Mouse (Mus musculus) CD4-positive, CD25-positive, alpha-beta regulatory T cell, adult 2 months (primary cell): ENCODE results near the gene Cplx2.
A peak's percentile ranks its signal among the peaks of the same experiment; 100 is the strongest.

Experiments used
- DNase-seq: peaks from one replicate; pipeline ENCODE4 v3.0.0-alpha.2; 2012; ENCODE audit warnings: low read depth, low spot score

Cplx2 gene

GRCm38 (mm10) chr13:54367758-54368157, 3.4 kb upstream of the Cplx2 start:
- no peak for DNase-seq

DNA sequence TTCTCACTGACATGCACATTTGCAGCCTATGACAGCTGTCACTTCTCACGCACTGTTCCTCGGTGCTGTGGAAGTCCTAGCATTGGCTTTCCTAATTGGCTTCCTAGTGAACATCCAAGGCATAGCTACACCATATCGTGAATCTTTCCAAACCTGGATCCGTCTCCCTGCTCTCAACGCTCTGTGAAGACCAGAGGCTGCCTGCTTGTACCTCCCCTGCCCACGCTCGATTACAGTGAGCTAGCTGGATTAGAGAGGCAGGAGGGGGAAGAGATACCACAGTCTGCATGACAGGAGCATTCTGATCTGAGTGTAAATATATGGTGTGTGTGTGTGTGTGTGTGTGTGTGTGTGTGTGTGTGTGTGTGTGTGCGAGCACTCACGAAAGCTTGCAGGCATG, 3.0 kb upstream of the Cplx2 start:
- no peak for DNase-seq

GRCm38 (mm10) chr13:54371387-54372330, 510 bp downstream of the Cplx2 start:
- peak; percentile 55 for DNase-seq

DNA sequence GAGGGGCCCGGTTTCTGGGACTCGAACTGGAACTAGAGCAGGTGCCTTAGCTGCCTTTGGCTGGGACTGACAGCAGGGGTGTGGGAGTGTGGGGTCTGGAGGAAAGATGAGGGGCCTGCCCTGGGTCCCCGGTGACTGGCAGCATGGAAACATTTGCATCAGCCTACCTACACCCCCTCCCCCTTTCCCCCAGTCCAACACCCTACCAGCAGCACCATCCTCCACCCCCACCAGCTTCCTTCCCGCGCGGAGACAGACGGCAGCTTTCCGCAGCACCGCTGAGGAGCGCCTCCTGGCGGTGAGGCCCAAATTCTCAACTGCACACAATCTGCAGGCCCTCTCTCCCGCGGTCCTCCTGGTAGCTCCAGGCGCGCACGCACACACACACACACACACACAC, 1.5 kb downstream of the Cplx2 start:
- peak; percentile 53 for DNase-seq

DNA sequence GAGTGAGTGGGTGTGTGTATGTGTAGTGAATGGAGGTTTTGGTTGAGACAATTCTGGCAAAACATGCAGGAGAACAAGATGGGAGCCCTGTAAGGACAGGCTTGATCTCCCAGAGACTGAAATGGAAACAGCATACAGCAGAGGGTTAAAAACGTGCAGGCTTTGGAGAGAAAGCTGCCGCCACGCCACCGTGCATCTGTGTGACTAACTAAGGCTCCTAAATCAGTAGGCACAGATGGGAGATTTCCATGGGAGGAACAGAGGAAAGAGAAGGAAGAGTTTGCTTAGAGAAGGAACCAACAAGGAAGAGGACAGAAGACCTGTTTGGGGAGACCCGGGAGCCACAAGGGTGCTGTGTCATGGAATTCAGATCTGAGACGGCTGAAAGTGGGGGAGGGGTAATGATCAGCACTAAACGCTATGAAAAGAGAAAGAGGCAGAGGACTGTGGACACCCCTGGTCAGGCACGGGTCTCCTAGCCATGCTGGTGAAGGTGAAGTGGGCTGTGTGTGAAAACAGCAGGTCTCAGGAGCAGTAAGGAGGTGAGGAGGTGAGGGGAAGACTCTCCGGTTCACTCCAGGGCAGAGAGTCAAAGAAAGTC, 3.1 kb downstream of the Cplx2 start:
- no peak for DNase-seq

DNA sequence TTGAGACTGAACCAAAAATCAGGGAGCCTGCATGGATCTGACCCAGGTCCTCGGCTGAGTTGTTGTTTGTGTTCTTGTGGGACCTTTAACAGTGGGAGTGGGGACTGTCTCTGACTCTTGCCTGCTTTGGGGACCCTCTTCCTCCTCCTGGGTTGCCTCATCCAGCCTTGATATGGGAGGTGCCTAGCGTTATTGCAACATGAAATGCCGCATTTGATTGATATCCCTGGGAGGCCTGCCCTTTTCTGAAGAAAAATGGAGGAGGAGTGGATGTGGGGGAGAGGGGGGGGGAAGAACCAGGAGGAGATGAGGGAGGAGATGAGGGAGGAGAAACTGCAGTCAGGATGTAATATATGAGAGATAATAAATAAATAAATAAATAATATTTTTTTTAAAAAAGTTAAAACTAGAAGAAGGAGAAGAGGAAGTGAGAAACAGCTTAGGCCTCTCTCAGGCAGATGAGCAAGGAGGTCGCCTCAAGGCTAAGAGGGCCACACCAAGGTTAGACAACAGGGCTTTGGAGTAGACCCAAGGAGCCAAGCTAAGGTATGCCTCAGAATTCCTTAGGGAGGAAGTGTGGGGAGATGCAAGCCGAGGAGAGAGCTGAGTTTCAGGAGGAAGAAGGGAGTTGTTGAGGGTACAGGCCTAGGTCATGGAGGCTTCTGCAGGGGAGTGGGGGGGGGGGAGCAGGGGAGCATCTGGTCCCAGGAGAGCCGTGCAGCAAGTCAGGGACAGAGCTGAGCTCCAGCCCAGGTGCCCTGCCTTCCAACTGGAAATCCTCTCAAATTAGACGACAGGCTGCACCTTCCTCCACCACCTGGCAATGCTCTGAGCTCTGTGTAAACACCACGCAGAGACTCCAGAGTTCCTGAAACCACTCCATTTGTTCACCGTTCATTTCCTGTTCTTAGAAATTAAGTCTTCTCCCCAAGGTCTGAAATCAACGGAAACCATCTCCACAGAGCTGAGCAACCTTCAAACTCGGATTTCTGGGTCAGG, 4.6 kb downstream of the Cplx2 start:
- no peak for DNase-seq

- DNase-seq, result no peak
Observed at GRCm38 (mm10) chr13:54376736-54377135, 5.6 kb downstream of the Cplx2 start.

GRCm38 (mm10) chr13:54378051-54378450, 6.9 kb downstream of the Cplx2 start:
- DNase-seq, result peak; percentile 23

GRCm38 (mm10) chr13:54380421-54380820, 9.3 kb downstream of the Cplx2 start:
- DNase-seq, result no peak

- no peak for DNase-seq
Observed at GRCm38 (mm10) chr13:54381396-54381795, 10.2 kb downstream of the Cplx2 start.

DNA sequence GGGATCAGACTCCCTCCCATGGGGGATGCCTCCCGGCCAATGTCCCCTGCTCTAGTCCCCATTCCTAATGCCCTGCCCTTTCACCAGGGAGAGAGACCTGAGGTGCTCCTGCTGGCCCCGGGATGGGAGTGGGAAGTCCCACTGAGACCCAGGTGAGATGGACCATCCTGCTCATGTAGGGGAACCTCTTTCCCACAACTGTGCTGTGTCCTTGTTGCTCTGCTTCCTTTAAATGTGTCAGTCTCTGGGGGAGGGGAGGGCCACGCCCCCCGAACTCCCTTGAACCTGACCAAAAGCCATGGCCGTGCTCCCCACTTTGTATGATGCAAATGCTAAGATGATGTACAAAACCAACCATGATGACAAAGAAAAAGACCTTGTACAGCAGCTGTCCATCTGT, 12.4 kb downstream of the Cplx2 start:
- DNase-seq, result no peak

DNA sequence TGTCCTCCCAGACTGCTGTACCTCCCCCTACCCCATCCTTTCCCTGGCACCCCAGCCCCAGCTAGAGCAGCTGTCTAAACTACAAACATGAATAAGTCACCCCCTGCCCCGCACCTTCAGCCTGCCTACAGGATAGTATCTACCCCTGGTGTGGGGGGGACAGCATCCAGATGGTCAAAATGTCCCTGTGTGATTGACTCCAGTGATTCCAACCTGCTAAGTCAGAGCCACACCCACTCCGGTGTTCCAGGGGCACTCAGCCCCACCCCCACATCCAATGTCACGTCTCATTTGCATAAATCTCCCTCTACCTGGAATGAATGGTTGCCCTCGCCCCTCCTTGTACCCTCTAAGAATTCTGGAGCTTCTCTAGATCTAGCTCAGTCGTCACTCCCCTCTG, 13.4 kb downstream of the Cplx2 start:
- DNase-seq, result no peak

GRCm38 (mm10) chr13:54385008-54386004, 14.2 kb downstream of the Cplx2 start:
- DNase-seq, result no peak

DNA sequence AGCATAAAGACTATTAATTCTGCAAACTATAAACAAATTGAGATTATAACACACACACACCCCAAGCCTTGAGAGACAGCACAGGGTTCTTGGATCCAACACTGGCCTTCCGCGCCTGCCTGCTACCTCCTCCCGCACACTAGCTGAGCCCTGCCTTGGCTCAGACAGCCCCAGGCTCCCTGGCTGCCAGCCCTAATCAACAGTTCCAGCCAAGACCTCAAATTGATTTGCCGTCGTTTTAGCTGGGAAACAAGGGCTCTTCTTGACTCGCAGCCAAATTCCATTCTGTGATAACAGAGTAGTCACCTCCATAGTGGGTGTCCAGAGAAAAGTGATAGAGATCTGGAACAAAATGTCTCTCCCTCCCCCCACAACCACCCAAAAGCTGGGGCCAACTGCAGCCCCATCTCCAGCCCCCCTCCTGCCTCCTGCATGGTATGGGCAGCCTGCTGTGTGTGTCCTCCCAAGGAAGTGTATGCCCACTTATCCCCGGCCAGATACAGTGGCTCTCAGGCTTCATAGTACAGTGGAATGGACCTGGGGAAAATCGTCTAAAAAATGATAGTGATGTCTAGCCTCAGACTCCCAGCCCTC, 18.9 kb downstream of the Cplx2 start:
- no peak for DNase-seq

- DNase-seq, result no peak
Observed at GRCm38 (mm10) chr13:54390565-54391013, 19.4 kb downstream of the Cplx2 start.

- no peak for DNase-seq
Observed at GRCm38 (mm10) chr13:54391313-54391712, 20.2 kb downstream of the Cplx2 start.

DNA sequence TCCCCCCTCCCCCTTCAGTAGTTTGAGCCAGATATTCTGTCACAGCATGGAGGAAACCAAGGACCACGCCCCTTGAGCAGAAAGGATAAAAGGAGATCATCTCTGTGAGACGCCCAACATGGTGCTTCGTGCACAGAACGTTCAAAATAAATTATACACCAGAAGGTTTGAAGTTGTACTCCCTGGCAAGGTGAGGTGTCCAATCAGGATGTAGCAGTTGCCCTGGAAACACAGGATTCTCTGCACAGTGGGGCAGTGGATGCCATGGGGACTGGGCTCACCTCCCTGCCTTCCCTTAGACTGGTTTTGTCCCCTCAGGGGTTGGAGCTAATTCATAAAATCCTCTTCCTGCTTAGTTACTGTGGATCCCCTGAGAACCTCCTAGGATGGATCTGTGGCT, 25.9 kb downstream of the Cplx2 start:
- no peak for DNase-seq

GRCm38 (mm10) chr13:54400565-54401179, 29.5 kb downstream of the Cplx2 start:
- DNase-seq, result no peak

DNA sequence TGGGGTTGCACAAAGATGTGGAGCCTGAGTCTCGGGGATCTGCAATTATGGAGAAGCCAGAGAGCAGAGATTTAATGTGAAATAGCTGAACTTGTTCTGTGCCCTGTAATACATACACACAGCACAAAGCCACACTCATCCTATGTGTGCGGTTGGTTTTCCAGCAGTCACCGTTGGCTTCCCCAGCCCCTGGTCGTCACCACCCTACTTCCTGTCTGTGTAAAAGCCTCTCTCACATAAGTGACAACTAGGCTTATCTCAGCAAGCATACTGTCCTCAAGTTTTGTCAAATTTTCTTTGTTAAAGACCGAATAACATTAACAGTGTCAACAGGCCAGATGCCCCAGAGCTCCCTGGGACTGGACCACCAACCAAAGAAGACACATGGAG, 30.0 kb downstream of the Cplx2 start:
- DNase-seq, result no peak

DNA sequence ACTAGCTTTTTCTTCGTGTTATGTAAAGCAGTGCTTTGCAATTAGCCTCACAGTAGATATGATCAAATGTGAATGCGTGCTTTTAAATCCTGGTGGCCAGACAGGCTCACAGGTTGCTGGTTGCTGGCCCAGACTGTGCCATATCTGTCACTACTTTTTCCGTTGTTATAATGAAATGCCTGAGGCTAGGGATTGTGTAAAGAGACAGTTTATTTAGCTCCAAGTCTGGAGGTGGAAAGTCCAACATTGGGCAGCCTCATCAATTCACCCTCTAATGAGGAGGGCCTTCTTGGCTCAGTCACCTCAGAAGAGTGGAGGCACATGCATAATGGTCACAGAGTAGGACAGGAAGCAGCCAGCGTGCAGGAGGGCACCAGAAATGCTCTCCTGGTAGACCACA, 31.2 kb downstream of the Cplx2 start:
- no peak for DNase-seq
